Mouse (Mus musculus) heart, postnatal 10 days (tissue): ENCODE measurements around the gene Nmnat2. TPM values are rescaled to one million over a fixed set of nuclear protein-coding genes. Genes with fewer than 3 reads are reported as not detected.

ENCODE experiments used
- DNase-seq, 2 experiments: peaks; one replicate each; pipeline ENCODE4 v3.0.0; 2021
- intact Hi-C: fragments of 180-260 bp; cut with DNase I; formaldehyde crosslinking; loops from one replicate; pipeline ENCODE4 v1.15.1; 2025
- total RNA-seq, 2 experiments: library from RNA; stranded (reverse); gene quantifications; 2 replicates each; pipeline ENCODE4 v1.2.3; 2021

The Nmnat2 gene
- total RNA-seq, 2 experiments from 2014 or later: 1.0 to 1.2 TPM

DNA sequence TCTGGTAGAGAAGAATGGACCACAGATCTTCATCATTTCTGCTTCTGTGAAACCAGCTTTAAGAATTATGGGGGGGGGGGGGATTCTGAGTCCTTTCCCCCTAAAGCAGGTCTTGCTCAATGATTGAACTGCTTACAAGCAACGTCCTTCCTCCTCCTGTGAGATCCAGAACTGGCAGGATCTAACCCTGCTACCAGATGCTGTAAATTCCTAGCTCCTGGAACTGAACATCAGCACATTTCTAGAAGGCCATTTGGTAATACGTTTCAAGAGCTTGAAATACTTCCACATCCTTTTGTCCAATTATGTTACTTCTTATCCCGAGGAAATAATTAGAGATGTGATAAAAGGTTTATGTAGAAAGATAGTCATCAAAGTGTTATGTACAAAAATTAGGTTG, 155.0 kb downstream of the Nmnat2 start:
- DNase-seq: no peak
- intact Hi-C loops: no loop called here

DNA sequence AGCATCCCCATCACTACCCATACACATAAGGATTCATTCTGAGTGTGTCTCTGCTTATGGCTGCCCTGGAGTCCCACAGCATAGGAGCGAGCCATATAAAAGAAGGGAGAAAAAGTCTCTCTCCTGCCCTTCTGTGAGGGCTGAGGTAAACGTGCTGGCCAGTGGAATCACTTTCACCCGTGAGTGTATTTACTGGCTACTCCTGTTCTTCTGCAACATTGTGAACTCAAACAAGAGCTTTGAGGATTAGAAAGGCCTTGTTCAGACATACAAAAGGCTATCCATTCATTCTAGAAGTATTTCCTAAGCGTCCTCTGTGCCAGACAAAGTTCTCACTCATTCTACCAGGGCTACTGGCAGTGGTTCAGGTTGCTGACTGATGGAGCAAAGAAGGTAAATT, 156.8 kb downstream of the Nmnat2 start:
- intact Hi-C loops: no loop called here
- no peak for DNase-seq

DNA sequence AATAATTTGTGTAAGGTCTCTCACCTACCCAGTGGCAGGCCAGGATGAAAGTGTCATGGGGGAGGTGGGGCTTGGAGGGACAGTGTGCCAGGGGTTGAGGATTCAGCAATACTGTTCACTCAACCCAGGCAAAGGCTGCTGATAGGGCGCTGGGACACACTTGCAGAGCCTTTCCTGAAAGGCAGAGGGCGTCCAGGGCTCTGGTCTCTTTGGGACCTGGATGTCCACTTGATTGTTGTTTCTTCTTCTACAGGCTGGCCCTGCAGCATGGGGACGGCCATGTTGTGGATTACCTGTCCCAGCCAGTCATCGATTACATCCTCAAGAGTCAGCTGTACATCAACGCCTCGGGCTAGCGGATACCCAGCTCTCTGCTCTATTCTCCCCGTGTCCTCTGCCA, 160.5 kb downstream of the Nmnat2 start:
- no peak for DNase-seq
- intact Hi-C loops: no loop called here

DNA sequence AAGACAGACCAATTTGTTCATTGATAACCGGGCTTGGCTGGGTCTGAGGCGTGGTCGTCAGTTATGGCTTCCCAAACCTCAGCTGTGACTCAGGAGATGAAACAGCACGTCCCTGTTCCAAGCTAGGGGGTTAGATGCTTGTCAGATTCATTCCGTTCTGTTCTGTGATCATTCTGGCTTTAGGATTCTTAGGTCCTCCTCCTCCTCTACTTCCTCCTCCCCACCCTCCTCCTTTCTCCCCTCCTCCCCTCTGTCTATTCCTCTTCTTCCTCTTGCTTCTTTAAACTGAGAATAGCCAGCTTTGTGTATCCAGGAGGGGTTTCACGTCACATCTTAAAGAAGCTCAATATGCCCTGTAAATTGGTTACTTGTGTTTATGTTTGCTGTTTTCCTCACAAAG, 165.8 kb downstream of the Nmnat2 start:
- intact Hi-C loops: no loop called here
- DNase-seq: no peak

DNA sequence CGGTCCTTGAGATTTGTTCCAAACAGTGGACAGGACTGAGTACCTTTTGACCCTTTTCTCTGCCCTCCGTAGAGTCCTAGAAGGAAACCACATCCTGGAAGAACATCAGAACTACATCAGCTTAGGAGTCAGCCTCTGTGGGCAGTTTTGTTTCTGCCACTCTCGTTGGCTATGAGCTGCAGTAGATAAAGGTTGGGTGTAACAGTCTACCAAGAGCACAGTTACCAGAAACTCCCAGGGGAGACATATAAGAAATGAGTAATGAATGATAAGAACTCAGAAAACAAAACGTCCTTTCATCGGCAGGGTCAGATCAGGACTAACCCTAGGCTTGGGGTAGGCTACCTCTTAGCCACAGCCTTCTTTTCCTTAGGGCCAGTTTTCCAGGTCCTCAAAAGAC, 166.5 kb downstream of the Nmnat2 start:
- intact Hi-C loops: no loop called here

DNA sequence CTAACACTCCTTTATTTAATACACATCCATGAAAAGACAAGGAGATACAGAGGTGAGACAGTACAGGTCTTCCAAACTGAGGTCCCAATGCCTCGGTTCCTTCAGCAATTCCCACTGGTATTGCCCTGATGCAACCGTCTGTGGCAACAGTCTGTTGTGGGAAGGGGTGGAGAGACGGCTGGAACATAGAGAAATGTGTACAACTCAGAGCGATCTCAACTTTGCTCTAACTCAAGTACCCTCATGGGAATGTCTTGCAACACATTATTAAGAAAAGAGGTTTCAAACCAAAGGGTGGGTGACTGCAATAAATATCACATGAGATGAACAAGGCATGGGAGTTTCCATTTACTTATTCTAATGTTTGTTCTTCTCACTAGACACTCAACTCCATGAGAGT, 168.0 kb downstream of the Nmnat2 start:
- intact Hi-C loops: no loop called here
- no peak for DNase-seq

More for the DNA sequence above, 166.5 kb downstream of the Nmnat2 start:
- DNase-seq: no peak

DNA sequence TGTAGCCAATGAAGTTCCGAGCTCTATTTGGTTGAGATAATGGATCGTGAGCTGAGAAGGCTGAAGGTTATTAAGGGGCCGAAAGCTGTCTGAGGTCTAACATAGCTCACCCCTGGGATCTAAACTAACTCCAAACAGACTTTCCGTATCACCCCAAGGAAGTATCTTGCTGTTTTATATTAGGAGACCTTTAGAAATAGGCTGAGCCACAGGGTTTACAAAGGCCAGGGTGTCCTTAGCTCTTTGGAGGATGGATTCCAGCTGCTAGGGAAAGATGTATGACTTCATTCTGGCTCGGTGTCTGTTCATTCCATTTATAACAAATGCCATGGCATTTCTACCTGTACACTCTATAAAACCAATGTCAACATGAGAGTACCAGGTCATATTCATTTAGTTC, 169.7 kb downstream of the Nmnat2 start:
- DNase-seq: no peak
- intact Hi-C loops: no loop called here

DNA sequence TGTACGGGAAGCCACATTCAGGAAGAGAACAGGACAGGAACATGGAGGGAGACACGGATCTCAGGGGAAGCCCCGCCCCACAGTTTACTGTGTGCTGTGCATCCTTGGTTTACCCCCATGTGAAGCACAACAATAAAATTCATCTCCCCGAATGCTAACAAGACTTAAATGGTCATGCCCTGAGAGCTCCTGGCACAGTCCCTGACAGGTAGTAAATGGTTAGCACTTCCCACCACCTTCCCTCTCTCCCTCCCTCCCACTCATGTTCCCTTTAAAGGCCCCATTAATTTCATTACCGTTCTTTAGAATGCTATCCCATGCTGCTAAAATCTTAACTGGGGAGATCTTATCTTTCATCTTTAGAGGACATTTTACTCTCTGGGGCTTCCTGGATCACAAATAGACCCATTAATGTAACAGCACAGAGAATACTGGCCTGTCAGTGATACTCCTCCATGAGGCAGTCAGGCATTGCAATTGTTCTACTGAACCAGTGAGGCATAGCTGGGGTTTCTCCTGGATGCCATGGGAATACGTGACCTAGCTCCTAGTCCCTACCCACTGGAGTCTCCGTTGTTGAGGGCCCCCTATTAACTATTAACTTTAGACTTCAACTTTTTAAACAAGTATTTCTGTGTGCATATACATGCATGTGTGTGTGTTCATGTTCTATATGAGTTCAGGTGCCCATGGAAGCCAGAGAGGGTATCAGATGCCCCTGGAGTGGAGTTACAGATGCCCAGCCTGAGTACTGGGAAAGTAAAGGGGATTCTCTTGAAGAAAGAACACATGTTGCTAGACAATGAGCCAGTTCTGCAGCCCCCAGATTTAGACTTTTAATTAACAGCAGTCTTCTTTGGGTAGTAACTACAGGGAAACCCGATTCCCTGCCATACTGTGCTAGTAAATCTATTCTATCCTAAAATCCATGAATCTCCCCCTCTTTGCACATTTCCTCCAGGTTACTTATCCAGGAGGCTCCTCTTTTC, 170.8 kb downstream of the Nmnat2 start:
- intact Hi-C loops: no loop called here

DNA sequence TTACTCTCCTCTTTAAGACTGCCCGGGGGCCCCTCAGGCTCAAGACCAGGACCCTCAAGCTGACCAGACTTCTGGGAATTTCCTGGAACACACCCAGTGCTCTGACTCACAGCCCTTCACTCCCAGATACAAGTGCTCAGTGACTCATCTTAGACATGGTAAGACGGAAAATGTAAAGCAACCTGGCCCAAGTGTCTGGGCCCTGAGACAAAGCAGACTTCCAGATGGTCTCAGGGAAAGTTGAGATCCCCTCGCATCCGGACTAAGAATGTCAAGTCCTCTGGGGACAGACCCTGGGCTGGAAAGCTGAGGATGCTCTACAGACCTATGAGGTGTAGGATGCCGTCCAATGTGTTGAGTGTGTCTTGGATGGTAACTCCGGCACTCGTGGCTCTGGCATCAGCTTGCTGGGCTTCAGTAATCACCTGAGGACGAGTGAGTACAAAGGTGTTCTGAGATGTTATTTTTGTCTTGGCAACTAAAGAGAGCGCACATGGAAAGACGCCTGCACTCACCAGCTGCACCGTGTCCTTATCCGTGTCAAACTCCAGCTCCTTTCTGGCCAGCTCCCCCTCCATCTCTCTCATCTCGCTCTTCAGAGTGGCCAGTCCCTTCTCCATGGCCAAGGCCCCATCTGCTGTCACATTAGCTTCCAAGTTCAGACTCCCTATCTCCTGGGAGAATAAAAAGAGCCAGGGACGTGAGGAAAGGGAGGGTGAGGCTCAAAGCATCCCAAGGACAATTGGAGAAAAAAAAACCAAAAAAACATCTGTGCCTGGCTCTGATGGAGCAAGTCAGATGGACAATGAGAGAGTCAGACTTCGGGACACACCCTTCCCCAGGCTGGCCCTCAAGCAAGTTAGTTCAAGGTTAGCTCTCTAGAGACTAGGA, 171.9 kb downstream of the Nmnat2 start:
- DNase-seq: peak; percentile 82 to 86
- intact Hi-C loops: no loop called here

More for the DNA sequence above, 170.8 kb downstream of the Nmnat2 start:
- no peak for DNase-seq

DNA sequence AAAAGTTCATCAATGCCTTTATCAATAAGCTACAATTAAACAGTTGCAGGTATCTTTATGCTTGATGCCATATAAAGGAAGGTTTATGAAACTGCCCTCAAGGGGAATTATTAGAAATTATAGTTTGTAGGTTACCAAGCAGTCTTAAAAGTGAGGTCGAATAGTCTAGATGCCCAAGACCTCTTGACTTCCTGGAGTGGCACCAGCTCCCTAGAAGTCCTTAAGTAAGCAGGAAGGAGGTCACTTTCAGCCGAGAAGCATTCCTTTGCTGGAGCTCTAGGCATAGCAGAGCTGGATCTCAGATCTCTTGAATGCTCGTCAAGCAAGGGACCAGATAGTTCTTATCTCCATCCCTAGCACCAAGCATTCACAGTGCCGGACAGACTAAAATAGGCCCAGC, 172.8 kb downstream of the Nmnat2 start:
- DNase-seq: no peak
- intact Hi-C loops: no loop called here

DNA sequence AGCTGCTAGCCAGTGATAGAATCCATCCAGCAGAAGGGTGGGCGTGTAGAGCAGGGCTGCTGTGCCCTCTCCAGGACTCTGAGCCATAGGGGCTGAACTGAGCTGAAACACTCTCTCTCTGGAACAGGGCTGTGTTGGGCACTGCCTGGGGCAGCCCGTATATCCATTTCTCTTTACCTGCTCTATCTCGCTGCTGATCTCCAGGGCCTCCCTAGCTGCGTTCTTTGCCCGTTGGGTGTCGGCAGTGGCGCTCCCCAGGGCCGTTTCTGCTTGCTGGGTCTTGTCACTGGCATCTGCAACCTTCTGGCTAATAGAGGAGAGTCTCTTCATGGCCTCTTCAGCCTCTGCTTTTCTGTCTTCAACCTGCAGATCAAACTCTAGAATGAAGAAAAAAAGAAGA, 174.0 kb downstream of the Nmnat2 start:
- DNase-seq: no peak
- intact Hi-C loops: no loop called here

DNA sequence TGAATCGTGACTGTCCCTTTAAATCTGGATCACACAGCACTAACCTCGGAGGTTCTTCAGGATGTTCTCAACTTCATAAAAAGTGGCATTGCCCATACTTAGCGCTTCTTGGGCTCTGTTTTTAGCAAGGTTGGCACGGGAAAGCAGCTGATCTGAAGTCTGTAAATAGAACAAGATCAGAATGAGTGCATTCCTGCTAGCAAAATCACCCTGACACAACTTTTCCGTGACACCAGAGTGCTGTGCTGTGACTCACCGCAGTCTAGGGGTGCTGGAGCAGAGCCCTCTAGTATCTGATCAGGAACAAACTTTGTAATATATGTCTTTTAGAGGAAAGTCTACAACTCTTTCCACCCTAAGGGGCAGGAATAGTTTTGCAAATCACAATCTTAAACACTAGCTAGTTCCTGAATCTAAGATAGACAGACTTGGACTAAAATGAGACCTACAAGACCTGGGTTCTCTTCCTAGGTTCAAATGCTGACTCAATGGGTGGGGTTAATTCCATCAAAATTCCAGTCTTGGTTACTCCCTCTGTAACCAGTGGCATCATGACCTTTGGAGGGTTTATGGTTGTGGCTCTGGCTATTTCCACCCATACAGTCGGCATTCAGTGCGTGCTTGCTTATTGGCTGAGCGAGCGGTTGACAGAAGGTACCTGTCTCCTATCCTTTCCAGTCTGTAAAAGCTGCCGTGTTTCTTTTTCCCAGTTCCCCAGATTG, 175.4 kb downstream of the Nmnat2 start:
- intact Hi-C loops: loop anchor here (5.0 kb wide), 1 partner anchor 87 kb away; no protein-coding TSS in a partner anchor

DNA sequence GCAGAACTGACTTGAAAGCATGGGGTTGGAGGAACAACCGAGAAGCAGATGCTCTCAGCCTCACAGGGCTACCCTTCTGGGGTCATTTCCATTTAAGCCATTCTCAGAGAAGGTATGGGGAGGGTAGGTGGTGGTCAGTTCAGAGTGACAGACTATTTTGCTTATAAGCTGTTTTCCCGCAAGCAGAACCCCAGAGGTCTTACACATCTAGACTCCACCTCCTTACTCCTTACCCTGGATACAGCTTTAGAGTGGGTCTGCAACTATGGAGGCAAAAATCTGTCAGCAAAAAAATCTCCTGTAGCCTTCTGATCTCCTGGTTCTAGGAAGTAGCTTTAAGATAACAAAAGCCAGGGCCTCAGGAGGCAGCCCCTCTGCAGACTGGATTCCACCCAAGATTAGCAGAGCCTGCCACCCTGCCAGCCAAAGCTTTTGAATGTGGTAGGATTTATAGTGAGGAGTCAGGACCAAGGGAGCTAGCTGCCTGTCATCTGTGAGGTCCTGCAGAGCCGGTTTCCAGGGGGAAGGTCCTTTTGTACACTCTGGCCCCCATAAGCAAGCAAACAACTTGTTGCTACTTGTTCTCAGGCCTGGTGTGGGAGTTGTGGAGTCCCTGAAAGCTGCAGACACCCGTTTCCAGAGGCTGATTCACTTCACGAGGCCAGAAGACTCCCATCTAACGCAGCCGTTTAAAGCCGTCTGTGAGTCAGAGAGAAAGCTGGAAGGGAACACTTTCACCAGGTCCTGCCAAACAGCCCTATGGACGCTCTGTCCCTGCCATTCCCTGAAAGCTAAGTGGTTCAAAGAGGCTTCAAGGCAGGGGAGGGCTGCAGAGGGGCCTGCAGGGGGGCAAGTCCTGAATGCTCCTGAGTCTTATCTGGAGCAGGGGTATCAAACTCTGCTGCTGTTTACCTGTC, 179.3 kb downstream of the Nmnat2 start:
- peak; percentile 80 to 84 for DNase-seq
- intact Hi-C loops: loop anchor here (5.0 kb wide), 1 partner anchor 83 kb away; no protein-coding TSS in a partner anchor

More for the DNA sequence above, 175.4 kb downstream of the Nmnat2 start:
- DNase-seq: peak; percentile 71 to 81

DNA sequence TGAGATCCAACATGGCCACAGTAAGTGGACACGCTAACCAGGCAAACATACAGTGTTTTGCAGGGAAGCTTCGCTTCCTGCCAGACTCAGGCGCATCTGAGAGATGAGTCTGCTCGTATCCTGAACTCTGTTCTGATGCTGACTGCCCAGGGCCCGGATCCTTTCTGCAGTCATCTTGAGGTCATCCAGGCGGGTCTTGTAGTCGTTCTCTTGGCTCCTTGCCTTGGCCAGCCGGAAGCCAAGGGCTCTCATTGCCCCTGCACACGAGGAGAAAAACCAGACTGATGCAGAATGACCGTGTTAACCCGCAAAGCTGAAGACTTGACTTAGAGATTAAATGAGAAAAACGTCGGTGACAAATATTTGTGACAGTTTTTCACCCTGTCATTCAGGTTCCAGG, 181.9 kb downstream of the Nmnat2 start:
- DNase-seq: peak in 1 of 2 experiments; percentile 56
- intact Hi-C loops: no loop called here

DNA sequence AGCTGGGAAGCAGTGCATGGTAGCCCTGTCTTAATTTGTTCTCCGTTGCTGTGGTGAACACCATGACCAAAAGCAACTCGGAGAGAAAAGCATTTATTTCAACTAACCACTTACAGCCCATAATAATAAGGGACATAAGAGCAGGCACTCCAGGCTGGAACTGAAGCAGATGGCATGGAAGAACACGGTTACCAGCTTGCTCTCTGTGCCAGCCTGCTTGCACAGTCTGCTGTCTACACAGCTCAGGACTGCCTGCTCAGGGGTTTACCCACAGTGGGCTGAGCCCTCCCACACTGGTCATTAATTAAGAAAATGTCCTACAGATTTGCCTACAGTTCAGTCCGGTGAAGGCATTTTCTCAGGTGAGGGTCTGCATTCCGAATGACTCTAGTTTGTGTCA, 183.7 kb downstream of the Nmnat2 start:
- no peak for DNase-seq
- intact Hi-C loops: no loop called here

DNA sequence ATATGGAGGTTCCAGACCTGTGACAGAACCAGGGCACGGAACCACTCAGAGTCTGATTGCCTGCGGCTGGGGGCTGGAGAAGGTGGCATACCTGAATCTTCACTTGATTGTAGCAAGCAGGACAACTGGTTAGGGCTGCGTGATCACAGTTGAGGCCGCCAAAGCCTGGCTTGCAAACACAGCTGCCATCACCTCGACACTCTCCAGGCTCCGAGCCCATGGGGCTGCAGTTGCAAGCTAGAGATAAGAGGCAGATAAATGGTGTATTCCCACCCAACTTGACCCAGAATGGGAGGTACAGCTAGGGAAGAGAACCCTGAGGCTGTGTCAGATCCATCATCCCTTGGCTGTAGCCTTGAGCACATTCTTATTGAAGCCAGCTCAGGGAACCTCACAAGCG, 184.8 kb downstream of the Nmnat2 start:
- intact Hi-C loops: no loop called here
- no peak for DNase-seq

DNA sequence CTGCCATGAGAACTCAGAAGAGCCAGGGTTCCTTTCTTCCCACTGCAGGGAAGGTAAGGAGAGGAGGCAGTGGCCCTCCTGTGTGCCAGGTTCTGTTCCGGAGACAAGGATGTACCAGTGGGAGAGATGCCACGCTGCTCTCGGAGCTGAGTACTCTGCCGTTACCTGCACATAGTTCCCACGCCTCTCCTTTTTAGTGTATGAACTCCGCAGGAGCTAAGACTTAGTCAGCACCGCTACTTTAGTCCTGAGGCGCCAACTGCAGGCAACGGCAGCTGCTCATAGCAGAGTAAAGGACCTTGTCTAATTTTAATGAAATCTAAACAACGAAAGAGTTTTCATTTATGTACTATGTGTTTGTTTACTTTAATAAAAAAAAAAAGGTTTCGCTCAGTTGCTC, 185.5 kb downstream of the Nmnat2 start:
- no peak for DNase-seq
- intact Hi-C loops: no loop called here

DNA sequence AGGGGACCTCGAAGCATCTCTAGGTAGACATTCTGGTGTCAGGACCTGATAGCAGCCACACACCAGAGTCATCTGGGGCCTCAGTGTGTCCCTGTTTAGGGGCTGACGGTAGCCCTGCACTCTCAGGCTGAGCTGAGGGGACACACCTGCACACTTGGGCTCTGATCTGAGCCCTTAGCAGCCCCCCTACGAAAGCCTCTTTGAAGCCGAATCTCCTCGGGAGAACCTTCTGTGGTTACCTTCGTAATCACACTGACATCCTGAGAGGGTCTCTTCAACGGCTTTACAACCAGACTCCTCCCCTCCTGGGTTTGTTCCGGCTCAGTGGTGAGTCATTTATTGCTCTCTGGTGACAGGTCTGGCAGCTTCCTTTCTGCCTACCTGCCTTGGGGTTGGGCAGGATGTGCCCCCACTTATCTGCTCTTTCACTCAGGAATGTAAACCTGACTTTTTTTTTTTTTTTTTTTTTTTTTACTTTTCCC, 186.0 kb downstream of the Nmnat2 start:
- no peak for DNase-seq
- intact Hi-C loops: no loop called here

DNA sequence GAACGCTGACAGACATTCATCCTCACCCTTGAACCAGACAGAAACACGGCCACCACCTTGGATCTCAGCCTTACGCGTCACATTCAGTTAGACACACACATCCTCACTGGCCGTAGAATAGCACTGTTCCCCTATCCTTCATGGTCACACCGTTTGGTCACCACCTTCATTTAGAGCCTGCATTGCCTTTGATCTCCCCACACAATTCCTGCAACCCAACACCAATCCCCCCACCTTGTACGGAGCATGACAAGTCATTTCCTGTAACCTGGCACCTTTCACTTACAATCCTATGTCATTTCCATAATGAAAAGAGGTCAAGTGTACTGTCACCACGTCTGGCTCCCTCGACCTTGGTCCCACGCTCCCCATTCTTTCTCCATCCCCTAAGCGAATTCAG, 189.2 kb downstream of the Nmnat2 start:
- intact Hi-C loops: no loop called here
- no peak for DNase-seq
